Mouse (Mus musculus) spleen, adult 2 months (tissue): ENCODE results near the gene Phactr1.

ENCODE experiments used
- CTCF ChIP-seq: fragments of 200-500 bp; IDR thresholded peaks from 2 replicates; pipeline ENCODE4 v1.5.1; 2011; ENCODE audit warnings: mild to moderate bottlenecking, inconsistent platforms; ENCODE audit not compliant: insufficient read depth, insufficient read length, insufficient replicate concordance; ENCODE audit errors: extremely low read depth
- POLR2A ChIP-seq: fragments of 200-500 bp; IDR thresholded peaks from 2 replicates; pipeline ENCODE4 v1.6.1; 2011; ENCODE audit warnings: low read depth, low read length, inconsistent platforms

DNA sequence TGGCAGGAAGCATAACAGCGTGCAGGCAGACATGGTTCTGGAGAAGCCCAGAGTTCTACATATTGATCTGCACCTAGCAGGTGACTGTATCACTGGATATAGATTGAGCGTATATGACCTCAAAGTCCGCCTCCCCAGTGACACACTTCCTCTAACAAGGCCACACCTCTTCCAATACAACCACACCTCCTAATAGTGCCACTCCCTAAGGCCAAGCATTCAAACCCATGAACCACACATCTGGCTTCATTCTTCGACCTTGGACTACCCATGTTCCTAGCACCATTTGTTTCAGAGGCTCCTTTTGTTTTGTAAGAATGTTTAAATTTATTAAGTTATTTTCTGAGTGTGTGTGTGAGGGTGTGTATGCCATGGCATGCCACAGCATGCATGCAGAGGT, 507.3 kb downstream of the Phactr1 start:
- no peak for TF ChIP-seq CTCF
- TF ChIP-seq POLR2A = no peak
